Mouse (Mus musculus): ENCODE measurements at regions not wholly inside any gene's neighbourhood (a gene's known extent, or its start where the extent isn't known, plus 50 kb on each side); places are given as distances from the start of the nearest gene placed in this dataset.
A peak's percentile ranks its signal among the peaks of the same experiment; 100 is the strongest.

GRCm38 (mm10) chr13:78717686-78718431, 518.3 kb upstream of the Nr2f1 start:
- DNase-seq, result no peak

GRCm38 (mm10) chr13:78717159-78717558, 517.6 kb upstream of the Nr2f1 start:
- DNase-seq, result no peak

- DNase-seq, result no peak
These were observed 505.1 kb upstream of the Nr2f1 start for GRCm38 (mm10) chr13:78704693-78705092.

GRCm38 (mm10) chr13:78697814-78698519, 498.4 kb upstream of the Nr2f1 start:
- DNase-seq, result no peak

GRCm38 (mm10) chr13:78679255-78679895, 479.8 kb upstream of the Nr2f1 start:
- DNase-seq, result peak; percentile 11

GRCm38 (mm10) chr13:78678241-78678640, 478.7 kb upstream of the Nr2f1 start:
- no peak for DNase-seq

GRCm38 (mm10) chr13:78658285-78658684, 458.7 kb upstream of the Nr2f1 start:
- DNase-seq, result no peak

GRCm38 (mm10) chr13:78656766-78657165, 457.2 kb upstream of the Nr2f1 start:
- DNase-seq, result no peak

- no peak for DNase-seq
These were observed 456.6 kb upstream of the Nr2f1 start for GRCm38 (mm10) chr13:78656196-78656595.

GRCm38 (mm10) chr13:78650824-78651223, 451.3 kb upstream of the Nr2f1 start:
- no peak for DNase-seq

- no peak for DNase-seq
These were observed 445.0 kb upstream of the Nr2f1 start for GRCm38 (mm10) chr13:78644556-78644955.

- DNase-seq, result no peak
These were observed 443.5 kb upstream of the Nr2f1 start for GRCm38 (mm10) chr13:78643023-78643422.

GRCm38 (mm10) chr13:78642443-78642729, 442.8 kb upstream of the Nr2f1 start:
- no peak for DNase-seq

- DNase-seq, result no peak
These were observed 442.3 kb upstream of the Nr2f1 start for GRCm38 (mm10) chr13:78641687-78642442.

GRCm38 (mm10) chr13:78640340-78640739, 440.8 kb upstream of the Nr2f1 start:
- DNase-seq, result no peak

GRCm38 (mm10) chr13:78638462-78638861, 438.9 kb upstream of the Nr2f1 start:
- no peak for DNase-seq

- no peak for DNase-seq
These were observed 432.1 kb upstream of the Nr2f1 start for GRCm38 (mm10) chr13:78631609-78632008.

GRCm38 (mm10) chr13:78629041-78629727, 429.6 kb upstream of the Nr2f1 start:
- DNase-seq, result no peak

- DNase-seq, result no peak
These were observed 424.1 kb upstream of the Nr2f1 start for GRCm38 (mm10) chr13:78623652-78624051.

GRCm38 (mm10) chr13:78602861-78603211, 403.3 kb upstream of the Nr2f1 start:
- no peak for DNase-seq

- no peak for DNase-seq
These were observed 402.8 kb upstream of the Nr2f1 start for GRCm38 (mm10) chr13:78602211-78602860.
